In the genomic region with DNA sequence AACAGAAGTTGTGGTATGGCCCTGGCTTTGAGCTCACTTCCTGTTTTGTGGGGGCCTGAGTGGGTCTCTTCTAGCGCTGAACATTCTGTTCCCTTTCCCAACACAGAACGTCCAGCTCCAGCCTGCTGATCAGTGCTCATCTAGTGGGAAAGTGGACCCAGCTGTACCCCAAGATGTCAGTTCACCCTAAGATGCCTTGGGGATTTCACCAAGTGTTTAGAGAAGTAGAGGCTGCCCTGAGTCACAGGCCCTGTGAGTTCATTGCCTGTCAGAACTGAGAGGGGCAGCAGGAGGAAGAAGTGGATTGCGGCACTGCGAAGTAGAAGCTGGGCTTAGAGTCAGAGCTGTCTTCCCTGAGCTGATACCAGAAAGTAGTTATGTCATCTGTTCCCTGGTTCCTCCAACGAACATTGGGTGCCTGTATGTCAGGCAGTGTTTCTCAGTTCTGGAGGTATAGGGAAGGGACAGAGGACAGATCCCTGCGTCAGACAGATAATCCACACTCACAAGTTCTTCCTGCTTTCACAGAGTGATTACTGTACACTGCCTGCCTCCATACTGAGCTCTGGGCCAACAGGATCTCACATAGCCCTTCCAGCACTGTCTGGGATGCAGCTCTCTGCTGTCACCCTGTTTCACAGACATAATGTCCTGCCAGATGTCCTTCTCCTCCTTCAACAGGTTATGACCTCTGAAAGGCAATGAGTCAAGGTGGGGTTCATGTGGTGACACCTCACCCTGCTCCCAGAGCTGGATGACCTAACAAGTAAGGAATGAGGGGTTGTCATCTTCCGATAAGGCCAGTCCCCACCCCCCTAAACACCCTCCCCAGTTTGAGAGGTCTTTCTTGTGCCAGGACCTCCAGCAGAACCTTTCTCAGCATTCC, we compare ENCODE assay signal across 10 mouse cellular contexts. TPM values are rescaled to one million over a fixed set of nuclear protein-coding genes. Genes with fewer than 3 reads are reported as not detected.
A peak's percentile ranks its signal among the peaks of the same experiment; 100 is the strongest.
DNase-seq lines count a peak whose midpoint lies in the region; ATAC-seq and TF ChIP-seq lines count a peak whose summit lies in the region.
"Had no signal": no experiment of that assay in that cellular context is flagged by ENCODE, and none has a peak within 500 bp of the region (broad histone marks: within the 10 kb centered on the region; RNA-seq: fewer than 3 reads in every experiment).

No protein-coding gene starts in this region.

- TF ChIP-seq EP300 in stomach, postnatal 0 days (optimal IDR thresholded peaks at IDR 0.05): no peak

- H3K27ac ChIP-seq in heart, embryonic 11.5 days (ENCODE audit: low read depth, low read length): peak overlapping the region; percentile 74
- H3K27ac ChIP-seq in liver, embryonic 16.5 days (ENCODE audit: low read length): peak overlapping the region; percentile 75
- peak overlapping the region; percentile 70 for H3K27ac ChIP-seq in stomach, postnatal 0 days (replicated peaks)
- no peak overlapping the region for H3K27ac ChIP-seq in forebrain, embryonic 15.5 days (replicated peaks)
- H3K27ac ChIP-seq in hindbrain, embryonic 13.5 days: no peak overlapping the region
- H3K27ac ChIP-seq: embryonic facial prominence, embryonic 13.5 days had no signal

- no peaks in the 10 kb centered on the region for H3K9me3 ChIP-seq in heart, embryonic 11.5 days (replicated peaks; ENCODE audit: control insufficient read depth, low read length)
- H3K9me3 ChIP-seq in liver, embryonic 16.5 days (replicated peaks; ENCODE audit: control insufficient read depth, low read length): no peaks in the 10 kb centered on the region
- H3K9me3 ChIP-seq in stomach, postnatal 0 days (ENCODE audit: control insufficient read depth, low read length): no peaks in the 10 kb centered on the region
- H3K9me3 ChIP-seq in forebrain, embryonic 15.5 days: no peaks in the 10 kb centered on the region
- H3K9me3 ChIP-seq in hindbrain, embryonic 13.5 days: no peaks in the 10 kb centered on the region
- H3K9me3 ChIP-seq: embryonic facial prominence, embryonic 13.5 days had no signal

- no peak for TF ChIP-seq CTCF in stomach, postnatal 0 days (IDR thresholded peaks at IDR 0.05; ENCODE audit: low read depth)

- WGBS in heart, embryonic 11.5 days (ENCODE audit: insufficient replicate concordance): 61% methylated on average over 7 of the region's 7 CpGs
- WGBS in liver, embryonic 16.5 days (ENCODE audit: insufficient replicate concordance): 30% methylated on average over 7 of the region's 7 CpGs
- 62% methylated on average over 7 of the region's 7 CpGs for WGBS in stomach, postnatal 0 days
- 88% methylated on average over 7 of the region's 7 CpGs for WGBS in forebrain, embryonic 15.5 days
- 86% methylated on average over 7 of the region's 7 CpGs for WGBS in hindbrain, embryonic 13.5 days

- ATAC-seq in heart, embryonic 11.5 days (replicated peaks; ENCODE audit: insufficient number of reproducible peaks, low FRiP score, low TSS enrichment): 0 out of 2 replicates have a peak, but pooled peaks have one; percentile 29
- peak; percentile 49 for ATAC-seq in liver, embryonic 16.5 days (ENCODE audit: low read depth)
- no peak; the same call in 1 of the 2 replicates for ATAC-seq in stomach, postnatal 0 days (ENCODE audit: low FRiP score, low TSS enrichment)
- ATAC-seq in forebrain, embryonic 15.5 days (replicated peaks): no peak
- ATAC-seq in hindbrain, embryonic 13.5 days (ENCODE audit: low FRiP score): no peak
- ATAC-seq: Patski had no signal

- peak overlapping the region; percentile 39; the same call in 1 of the 2 replicates for H3K9ac ChIP-seq in heart, embryonic 11.5 days (ENCODE audit: low read depth, low read length)
- H3K9ac ChIP-seq in liver, embryonic 16.5 days (ENCODE audit: low read depth, low read length): peak overlapping the region; percentile 22; the same call in 1 of the 2 replicates
- H3K9ac ChIP-seq in stomach, postnatal 0 days (ENCODE audit: low read length): no peak overlapping the region
- H3K9ac ChIP-seq in forebrain, embryonic 15.5 days (replicated peaks): no peak overlapping the region
- H3K9ac ChIP-seq in hindbrain, embryonic 13.5 days: no peak overlapping the region
- H3K9ac ChIP-seq: embryonic facial prominence, embryonic 13.5 days had no signal

- H3K36me3 ChIP-seq in heart, embryonic 11.5 days (ENCODE audit: control insufficient read depth, insufficient read depth, low read length): no peaks in the 10 kb centered on the region
- no peaks in the 10 kb centered on the region for H3K36me3 ChIP-seq in liver, embryonic 16.5 days (ENCODE audit: control insufficient read depth, insufficient read depth)
- no peaks in the 10 kb centered on the region for H3K36me3 ChIP-seq in stomach, postnatal 0 days (ENCODE audit: control insufficient read depth, insufficient read depth, low read length)
- H3K36me3 ChIP-seq in forebrain, embryonic 15.5 days: no peaks in the 10 kb centered on the region
- no peaks in the 10 kb centered on the region for H3K36me3 ChIP-seq in hindbrain, embryonic 13.5 days
- H3K36me3 ChIP-seq: embryonic facial prominence, embryonic 13.5 days had no signal

- DNase-seq in spleen, postnatal 36 days (ENCODE audit: low spot score in 2 of 2): peak; percentile 47 to 53
- no peak for DNase-seq in spleen, adult 18-20 months
- no peak for DNase-seq in stomach, postnatal 0 days (ENCODE audit: low spot score)
- no peak for DNase-seq in right cerebral cortex, postnatal 4 days

- no peaks in the 10 kb centered on the region for H3K27me3 ChIP-seq in heart, embryonic 11.5 days (ENCODE audit: control insufficient read depth, insufficient read depth, low read length)
- H3K27me3 ChIP-seq in liver, embryonic 16.5 days (ENCODE audit: control insufficient read depth, insufficient read depth, low read depth, low read length): 0 out of 2 replicates have a peak, but pooled peaks cover 3% of the 10 kb centered on the region
- H3K27me3 ChIP-seq in stomach, postnatal 0 days (ENCODE audit: control insufficient read depth, insufficient read depth, low read length): no peaks in the 10 kb centered on the region
- H3K27me3 ChIP-seq in forebrain, embryonic 15.5 days: no peaks in the 10 kb centered on the region
- H3K27me3 ChIP-seq in hindbrain, embryonic 13.5 days: no peaks in the 10 kb centered on the region
- H3K27me3 ChIP-seq: embryonic facial prominence, embryonic 13.5 days; Patski had no signal

- H3K4me3 ChIP-seq in heart, embryonic 11.5 days (ENCODE audit: low read depth, low read length): no peak overlapping the region
- no peak overlapping the region for H3K4me3 ChIP-seq in liver, embryonic 16.5 days (ENCODE audit: low read depth, low read length)
- H3K4me3 ChIP-seq in stomach, postnatal 0 days (ENCODE audit: low read depth, low read length): no peak overlapping the region
- no peak overlapping the region for H3K4me3 ChIP-seq in forebrain, embryonic 15.5 days
- no peak overlapping the region for H3K4me3 ChIP-seq in hindbrain, embryonic 13.5 days
- H3K4me3 ChIP-seq: embryonic facial prominence, embryonic 13.5 days had no signal

- peak overlapping the region; percentile 22 for H3K4me2 ChIP-seq in heart, embryonic 11.5 days
- H3K4me2 ChIP-seq in liver, embryonic 16.5 days (ENCODE audit: low read depth, low read length): no peak overlapping the region
- no peak overlapping the region for H3K4me2 ChIP-seq in stomach, postnatal 0 days (replicated peaks; ENCODE audit: low read depth)
- H3K4me2 ChIP-seq in forebrain, embryonic 15.5 days (replicated peaks): no peak overlapping the region
- no peak overlapping the region for H3K4me2 ChIP-seq in hindbrain, embryonic 13.5 days
- H3K4me2 ChIP-seq: embryonic facial prominence, embryonic 13.5 days had no signal

- peaks cover 30% of the 10 kb centered on the region for H3K4me1 ChIP-seq in heart, embryonic 11.5 days (ENCODE audit: control insufficient read depth, insufficient read depth, low read length)
- peaks cover 35% of the 10 kb centered on the region for H3K4me1 ChIP-seq in liver, embryonic 16.5 days (ENCODE audit: control insufficient read depth, low read depth, low read length)
- no peaks in the 10 kb centered on the region for H3K4me1 ChIP-seq in stomach, postnatal 0 days (replicated peaks; ENCODE audit: control insufficient read depth, insufficient read depth)
- no peaks in the 10 kb centered on the region for H3K4me1 ChIP-seq in forebrain, embryonic 15.5 days
- 0 out of 2 replicates have a peak, but pooled peaks cover 2% of the 10 kb centered on the region for H3K4me1 ChIP-seq in hindbrain, embryonic 13.5 days (replicated peaks)

RNA-seq across cellular contexts. Expression of gene Ergic1, which starts 25.8 kb away (rescaled TPM):
- polyA plus RNA-seq in heart, embryonic 11.5 days (2014; fragmentation: Nextera tagmentation; extraction: Ambion mirVana): 147 TPM in 2 replicates
- 36.0 and 39.0 TPM in 2 replicates for polyA plus RNA-seq in liver, embryonic 16.5 days (2015; fragmentation: Nextera tagmentation; extraction: Ambion mirVana)
- polyA plus RNA-seq in stomach, postnatal 0 days (2015; fragmentation: Nextera tagmentation; extraction: Ambion mirVana): 64.2 and 65.5 TPM in 2 replicates
- polyA plus RNA-seq in forebrain, embryonic 15.5 days (2015; fragmentation: Nextera tagmentation; extraction: Ambion mirVana): 90.4 and 98.7 TPM in 2 replicates
- 86.8 and 90.1 TPM in 2 replicates for polyA plus RNA-seq in hindbrain, embryonic 13.5 days (2015; fragmentation: Nextera tagmentation; extraction: Ambion mirVana)

RNA-seq across cellular contexts. Expression of gene Dusp1, which starts 26.4 kb away (rescaled TPM):
- polyA plus RNA-seq in heart, embryonic 11.5 days (2014; fragmentation: Nextera tagmentation; extraction: Ambion mirVana): 30.0 and 33.9 TPM in 2 replicates
- 22.7 and 25.9 TPM in 2 replicates for polyA plus RNA-seq in liver, embryonic 16.5 days (2015; fragmentation: Nextera tagmentation; extraction: Ambion mirVana)
- polyA plus RNA-seq in stomach, postnatal 0 days (2015; fragmentation: Nextera tagmentation; extraction: Ambion mirVana): 27.7 and 33.1 TPM in 2 replicates
- polyA plus RNA-seq in forebrain, embryonic 15.5 days (2015; fragmentation: Nextera tagmentation; extraction: Ambion mirVana): 46.3 and 50.0 TPM in 2 replicates
- 34.5 and 35.5 TPM in 2 replicates for polyA plus RNA-seq in hindbrain, embryonic 13.5 days (2015; fragmentation: Nextera tagmentation; extraction: Ambion mirVana)

Comparison
In these comparisons a context has a peak if more than half of its experiments do, and no peak if none do; other contexts are left out.
1. DNase-seq: peak in spleen, postnatal 36 days (2 of 2); none in spleen, adult 18-20 months (0 of 2), stomach, postnatal 0 days (single experiment) and right cerebral cortex, postnatal 4 days (single experiment).
2. ATAC-seq: peak in heart, embryonic 11.5 days (single experiment) and liver, embryonic 16.5 days (single experiment); none in stomach, postnatal 0 days (single experiment), forebrain, embryonic 15.5 days (single experiment) and hindbrain, embryonic 13.5 days (single experiment).
3. H3K27ac ChIP-seq: peak in heart, embryonic 11.5 days (single experiment), liver, embryonic 16.5 days (single experiment) and stomach, postnatal 0 days (single experiment); none in forebrain, embryonic 15.5 days (single experiment) and hindbrain, embryonic 13.5 days (single experiment).
4. H3K9ac ChIP-seq: peak in heart, embryonic 11.5 days (single experiment) and liver, embryonic 16.5 days (single experiment); none in stomach, postnatal 0 days (single experiment), forebrain, embryonic 15.5 days (single experiment) and hindbrain, embryonic 13.5 days (single experiment).